8 mouse cellular contexts compared by ENCODE assay signal in genomic region chr3:37723061-37723521, GRCm38 (mm10). TPM values are rescaled to one million over a fixed set of nuclear protein-coding genes. Genes with fewer than 3 reads are reported as not detected.
DNase-seq lines count a peak whose midpoint lies in the region; ATAC-seq and TF ChIP-seq lines count a peak whose summit lies in the region.

No protein-coding gene starts in this region.

- TF ChIP-seq POLR2A in heart, adult 2 months (IDR thresholded peaks at IDR 0.05; ENCODE audit: insufficient read depth, low read depth, low read length): peak; percentile 49; the same call in 1 of the 2 replicates
- no peak for TF ChIP-seq POLR2A in thymus, adult 2 months (IDR thresholded peaks at IDR 0.05; ENCODE audit: control insufficient read depth, extremely low read depth, insufficient read depth, low read length, poor library complexity)

- H3K36me3 ChIP-seq in heart, adult 2 months (ENCODE audit: control insufficient read depth, insufficient read depth, low read length): no peaks in the 10 kb centered on the region
- H3K36me3 ChIP-seq in intestine, embryonic 14.5 days (ENCODE audit: control insufficient read depth, insufficient read depth, low read length): no peaks in the 10 kb centered on the region
- H3K36me3 ChIP-seq in liver, embryonic 12.5 days: no peaks in the 10 kb centered on the region
- H3K36me3 ChIP-seq in neural tube, embryonic 14.5 days (ENCODE audit: control insufficient read depth, insufficient read depth, low read length): no peaks in the 10 kb centered on the region
- no peaks in the 10 kb centered on the region for H3K36me3 ChIP-seq in thymus, adult 2 months (ENCODE audit: control insufficient read depth, insufficient read depth, low read length)

- no peak overlapping the region for H3K9ac ChIP-seq in heart, adult 2 months (ENCODE audit: low read depth, low read length)
- H3K9ac ChIP-seq in intestine, embryonic 14.5 days (ENCODE audit: low read length): 0 out of 2 replicates have a peak overlapping the region, but pooled peaks have one; percentile 5
- no peak overlapping the region for H3K9ac ChIP-seq in liver, embryonic 12.5 days
- H3K9ac ChIP-seq in neural tube, embryonic 14.5 days (replicated peaks; ENCODE audit: low read depth, low read length): peak overlapping the region; percentile 58; the same call in 1 of the 2 replicates

- H3K9me3 ChIP-seq in intestine, embryonic 14.5 days (ENCODE audit: control insufficient read depth, low read length): no peaks in the 10 kb centered on the region
- H3K9me3 ChIP-seq in liver, embryonic 12.5 days (replicated peaks): no peaks in the 10 kb centered on the region
- H3K9me3 ChIP-seq in neural tube, embryonic 14.5 days (ENCODE audit: control insufficient read depth, low read length): no peaks in the 10 kb centered on the region

- peak overlapping the region; percentile 48 for H3K4me2 ChIP-seq in intestine, embryonic 14.5 days (ENCODE audit: low read length)
- peak overlapping the region; percentile 60 for H3K4me2 ChIP-seq in liver, embryonic 12.5 days
- H3K4me2 ChIP-seq in neural tube, embryonic 14.5 days (ENCODE audit: low read depth, low read length): peak overlapping the region; percentile 78

- intact Hi-C loops in heart, adult 2 months (cut with DNase I): no loop called here

- no peaks in the 10 kb centered on the region for H3K79me2 ChIP-seq in heart, adult 2 months (replicated peaks; ENCODE audit: control insufficient read depth, insufficient read depth, low read length)

- no peak for TF ChIP-seq EP300 in heart, adult 2 months (IDR thresholded peaks at IDR 0.05; ENCODE audit: insufficient read depth, low read depth, low read length)

- peaks cover 5% of the 10 kb centered on the region for H3K4me1 ChIP-seq in heart, adult 2 months (ENCODE audit: control insufficient read depth, insufficient read depth, low read length)
- peaks cover 26% of the 10 kb centered on the region for H3K4me1 ChIP-seq in intestine, embryonic 14.5 days (replicated peaks; ENCODE audit: control insufficient read depth, insufficient read depth, low read length)
- H3K4me1 ChIP-seq in liver, embryonic 12.5 days: peaks cover 22% of the 10 kb centered on the region
- H3K4me1 ChIP-seq in neural tube, embryonic 14.5 days (ENCODE audit: control insufficient read depth, insufficient read depth, low read length): peaks cover 20% of the 10 kb centered on the region
- H3K4me1 ChIP-seq in thymus, adult 2 months (replicated peaks; ENCODE audit: control insufficient read depth, insufficient read depth, low read length): peaks cover 17% of the 10 kb centered on the region

- ATAC-seq in intestine, embryonic 14.5 days (replicated peaks; ENCODE audit: low FRiP score, low TSS enrichment, low read depth): peak; percentile 54
- no peak for ATAC-seq in liver, embryonic 12.5 days
- ATAC-seq in neural tube, embryonic 14.5 days (ENCODE audit: low read depth): peak; percentile 44; the same call in 1 of the 2 replicates

- DNase-seq in heart, adult 2 months: no peak
- no peak for DNase-seq in heart, adult 9 months (ENCODE audit: low spot score in 2 of 2)
- peak; percentile 66 for DNase-seq in embryo, embryonic 10.5 days (ENCODE audit: low spot score)
- DNase-seq in intestine, embryonic 14.5 days (ENCODE audit: low spot score): peak; percentile 69
- DNase-seq in thymus, adult 2 months: no peak
- no peak for DNase-seq in testis, postnatal 10 days (ENCODE audit: low spot score)

- peak overlapping the region; percentile 41 for H3K4me3 ChIP-seq in heart, adult 2 months
- H3K4me3 ChIP-seq in intestine, embryonic 14.5 days (ENCODE audit: low read depth, low read length): peak overlapping the region; percentile 29
- H3K4me3 ChIP-seq in liver, embryonic 12.5 days: peak overlapping the region; percentile 35
- H3K4me3 ChIP-seq in neural tube, embryonic 14.5 days (ENCODE audit: low read depth, low read length): peak overlapping the region; percentile 40
- H3K4me3 ChIP-seq in thymus, adult 2 months (ENCODE audit: control insufficient read depth, insufficient read depth, low read length): no peak overlapping the region

- TF ChIP-seq CTCF in heart, adult 2 months (IDR thresholded peaks at IDR 0.05): no peak
- TF ChIP-seq CTCF in thymus, adult 2 months (IDR thresholded peaks at IDR 0.05; ENCODE audit: borderline replicate concordance, control insufficient read depth, extremely low read depth, insufficient read depth, low read length, poor library complexity): no peak

- peak overlapping the region; percentile 13 for H3K27ac ChIP-seq in heart, adult 2 months
- peak overlapping the region; percentile 84 for H3K27ac ChIP-seq in intestine, embryonic 14.5 days (ENCODE audit: low read depth)
- no peak overlapping the region for H3K27ac ChIP-seq in liver, embryonic 12.5 days
- H3K27ac ChIP-seq in neural tube, embryonic 14.5 days (ENCODE audit: low read depth, low read length): 0 out of 2 replicates have a peak overlapping the region, but pooled peaks have one; percentile 16
- no peak overlapping the region for H3K27ac ChIP-seq in thymus, adult 2 months (ENCODE audit: control insufficient read depth, insufficient read depth, low read length)

- H3K27me3 ChIP-seq in heart, adult 2 months (ENCODE audit: control insufficient read depth, insufficient read depth, low read length): no peaks in the 10 kb centered on the region; the same call in 1 of the 2 replicates
- no peaks in the 10 kb centered on the region for H3K27me3 ChIP-seq in intestine, embryonic 14.5 days (replicated peaks; ENCODE audit: control insufficient read depth, insufficient read depth, low read length)
- peaks cover 67% of the 10 kb centered on the region for H3K27me3 ChIP-seq in liver, embryonic 12.5 days (replicated peaks)
- no peaks in the 10 kb centered on the region for H3K27me3 ChIP-seq in neural tube, embryonic 14.5 days (ENCODE audit: control insufficient read depth, insufficient read depth, low read length)
- no peaks in the 10 kb centered on the region for H3K27me3 ChIP-seq in thymus, adult 2 months (ENCODE audit: control insufficient read depth, insufficient read depth, low read length)

- WGBS in heart, adult 2 months: 39% methylated on average over 11 of the region's 11 CpGs
- 16% methylated on average over 11 of the region's 11 CpGs for WGBS in intestine, embryonic 14.5 days
- 12% methylated on average over 11 of the region's 11 CpGs for WGBS in liver, embryonic 12.5 days (ENCODE audit: insufficient replicate concordance)
- WGBS in neural tube, embryonic 14.5 days: 6% methylated on average over 11 of the region's 11 CpGs
- WGBS in thymus, adult 2 months: 72% methylated on average over 11 of the region's 11 CpGs

RNA-seq across cellular contexts. Expression of gene Gm5148, which starts 1.2 kb away (rescaled TPM):
- total RNA-seq in heart, adult 2 months (2021): under 1 TPM in 1 of 2 experiments, not detected in 1; 0.25 TPM
- 0.44 and 0.57 TPM in 2 replicates for polyA plus RNA-seq in heart, adult 2 months (2012; rRNA removed)
- polyA plus RNA-seq in intestine, embryonic 14.5 days (2014; fragmentation: Nextera tagmentation; extraction: Ambion mirVana): 5.2 and 6.0 TPM in 2 replicates
- polyA plus RNA-seq in liver, embryonic 12.5 days (2016; fragmentation: Nextera tagmentation; extraction: Ambion mirVana): 2.7 and 3.1 TPM in 2 replicates
- polyA plus RNA-seq in neural tube, embryonic 14.5 days (2014; fragmentation: Nextera tagmentation; extraction: Ambion mirVana): 9.7 and 15.4 TPM in 2 replicates
- 1.5 and 1.8 TPM in 2 replicates for polyA plus RNA-seq in thymus, adult 2 months (2012; rRNA removed)

Comparison
In these comparisons a context has a peak if more than half of its experiments do, and no peak if none do; other contexts are left out.
1. DNase-seq: peak in embryo, embryonic 10.5 days (single experiment) and intestine, embryonic 14.5 days (single experiment); none in heart, adult 2 months (0 of 2), heart, adult 9 months (0 of 2), thymus, adult 2 months (single experiment) and testis, postnatal 10 days (single experiment).
2. H3K27ac ChIP-seq: peak in heart, adult 2 months (single experiment), intestine, embryonic 14.5 days (single experiment) and neural tube, embryonic 14.5 days (single experiment); none in liver, embryonic 12.5 days (single experiment) and thymus, adult 2 months (single experiment).
3. H3K9ac ChIP-seq: peak in intestine, embryonic 14.5 days (single experiment) and neural tube, embryonic 14.5 days (single experiment); none in heart, adult 2 months (single experiment) and liver, embryonic 12.5 days (single experiment).
4. Peak in every context shown above with its lines, with median percentiles within 50 percentile points of each other: H3K4me2 ChIP-seq.